Mouse (Mus musculus): ENCODE results near the gene Gm4952. TPM values are rescaled to one million over a fixed set of nuclear protein-coding genes. Genes with fewer than 3 reads are reported as not detected.
"Not testable (repeated sequence)": the region's sequence is repeated elsewhere in the genome, so short reads cannot be mapped to it uniquely, and the experiment has no call there.

Gm4952 gene
- polyA plus RNA-seq, 1 experiment from 2014 or later = not detected

DNA sequence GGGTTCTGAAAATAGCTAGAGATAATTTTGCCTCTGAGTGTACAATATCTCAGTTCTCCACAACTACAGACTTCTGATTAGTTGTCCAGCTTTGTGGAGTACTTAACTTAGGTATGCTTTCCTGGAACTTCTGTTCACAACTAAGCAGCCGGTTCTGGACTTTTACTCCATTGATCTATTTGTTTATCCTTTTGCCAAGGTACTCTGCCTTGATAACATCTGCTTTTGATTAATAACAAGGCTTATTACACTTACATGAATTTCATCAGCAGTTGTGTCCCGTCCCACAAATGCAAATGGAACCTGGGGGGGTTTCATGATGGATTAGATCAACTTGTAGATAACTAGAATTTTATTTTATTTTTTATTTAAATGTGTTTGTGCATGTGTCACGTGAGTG is 37.1 kb downstream of the Gm4952 start:
- Histone ChIP-seq H3K4me2 (replicated peaks) (no peak overlapping the region), H3K27ac (no peak overlapping the region), H3K9ac (no peak overlapping the region), H3K27me3 (ENCODE audit: control insufficient read depth, insufficient read depth, low read length) (no peaks in the 10 kb centered on the region), H3K4me3 (replicated peaks; ENCODE audit: low read length) (no peak overlapping the region), H3K4me1 (replicated peaks; ENCODE audit: control insufficient read depth, insufficient read depth, low read length) (no peaks in the 10 kb centered on the region), H3K36me3 (replicated peaks; ENCODE audit: control insufficient read depth, insufficient read depth) (no peaks in the 10 kb centered on the region), H3K9me3 (ENCODE audit: control insufficient read depth, low read length) (no peaks in the 10 kb centered on the region)
- 74% methylated on average over 3 of the region's 3 CpGs for WGBS
- DNase-seq (ENCODE audit: low spot score) = no peak
- no peak for ATAC-seq (ENCODE audit: low FRiP score)

GRCm38 (mm10) chr19:12638049-12638448 is 38.3 kb downstream of the Gm4952 start:
- no peak overlapping the region for H3K4me3 ChIP-seq (replicated peaks; ENCODE audit: low read length)
- H3K4me2 ChIP-seq (replicated peaks) = no peak overlapping the region
- ATAC-seq (ENCODE audit: low FRiP score) (no peak), DNase-seq (ENCODE audit: low spot score) (no peak)
- no peaks in the 10 kb centered on the region for H3K9me3 ChIP-seq (ENCODE audit: control insufficient read depth, low read length)
- H3K4me1 ChIP-seq (replicated peaks; ENCODE audit: control insufficient read depth, insufficient read depth, low read length) = no peaks in the 10 kb centered on the region
- H3K27ac ChIP-seq = no peak overlapping the region
- 90% methylated on average over 1 of the region's 1 CpGs for WGBS
- no peaks in the 10 kb centered on the region for H3K27me3 ChIP-seq (ENCODE audit: control insufficient read depth, insufficient read depth, low read length)
- no peaks in the 10 kb centered on the region for H3K36me3 ChIP-seq (replicated peaks; ENCODE audit: control insufficient read depth, insufficient read depth)
- H3K9ac ChIP-seq = no peak overlapping the region

GRCm38 (mm10) chr19:12649511-12649910 is 49.7 kb downstream of the Gm4952 start:
- H3K9ac ChIP-seq = no peak overlapping the region

DNA sequence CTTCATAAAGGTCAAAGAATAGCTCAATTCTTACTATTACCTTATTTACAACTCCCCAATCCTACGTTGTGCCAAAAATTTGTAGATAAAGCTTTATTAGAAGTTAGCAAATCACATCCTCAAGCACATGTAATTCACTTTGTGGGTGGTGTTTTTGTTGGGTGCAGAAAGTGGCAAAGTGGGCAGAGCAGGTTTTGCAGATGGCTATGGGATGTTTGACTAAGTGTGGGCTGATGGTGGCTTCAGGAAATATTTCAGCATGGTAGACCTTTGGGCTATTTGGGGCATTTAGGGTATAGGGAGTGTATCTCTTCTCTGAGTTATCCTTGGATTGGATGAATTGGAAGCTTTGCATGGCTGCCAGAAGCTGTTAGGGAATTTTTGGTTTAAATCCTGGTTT is 66.4 kb downstream of the Gm4952 start:
- Histone ChIP-seq H3K36me3 (replicated peaks; ENCODE audit: control insufficient read depth, insufficient read depth) (no peaks in the 10 kb centered on the region), H3K4me2 (replicated peaks) (no peak overlapping the region), H3K27me3 (ENCODE audit: control insufficient read depth, insufficient read depth, low read length) (no peaks in the 10 kb centered on the region), H3K9me3 (ENCODE audit: control insufficient read depth, low read length) (peaks cover 12% of the 10 kb centered on the region; the same call in 1 of the 2 replicates), H3K9ac (no peak overlapping the region), H3K27ac (no peak overlapping the region), H3K4me3 (replicated peaks; ENCODE audit: low read length) (no peak overlapping the region), H3K4me1 (replicated peaks; ENCODE audit: control insufficient read depth, insufficient read depth, low read length) (no peaks in the 10 kb centered on the region)
- WGBS = 84% methylated on average over 1 of the region's 1 CpGs
- ATAC-seq (ENCODE audit: low FRiP score) (no peak), DNase-seq (ENCODE audit: low spot score) (no peak)

More at GRCm38 (mm10) chr19:12649511-12649910, 49.7 kb downstream of the Gm4952 start:
- no peak overlapping the region for H3K4me2 ChIP-seq (replicated peaks)
- no peak overlapping the region for H3K27ac ChIP-seq
- H3K4me3 ChIP-seq (replicated peaks; ENCODE audit: low read length) = no peak overlapping the region
- DNase-seq (ENCODE audit: low spot score) = no peak
- no peaks in the 10 kb centered on the region for H3K36me3 ChIP-seq (replicated peaks; ENCODE audit: control insufficient read depth, insufficient read depth)
- no peaks in the 10 kb centered on the region for H3K27me3 ChIP-seq (ENCODE audit: control insufficient read depth, insufficient read depth, low read length)
- H3K9me3 ChIP-seq (ENCODE audit: control insufficient read depth, low read length) = no peaks in the 10 kb centered on the region
- H3K4me1 ChIP-seq (replicated peaks; ENCODE audit: control insufficient read depth, insufficient read depth, low read length) = no peaks in the 10 kb centered on the region
- ATAC-seq (ENCODE audit: low FRiP score) = no peak

GRCm38 (mm10) chr19:12668601-12669000 is 68.8 kb downstream of the Gm4952 start:
- not testable (repeated sequence) for H3K4me3 ChIP-seq (replicated peaks; ENCODE audit: low read length); H3K9ac ChIP-seq; H3K27ac ChIP-seq; H3K4me1 ChIP-seq (replicated peaks; ENCODE audit: control insufficient read depth, insufficient read depth, low read length); H3K27me3 ChIP-seq (ENCODE audit: control insufficient read depth, insufficient read depth, low read length); H3K4me2 ChIP-seq (replicated peaks); H3K9me3 ChIP-seq (ENCODE audit: control insufficient read depth, low read length); H3K36me3 ChIP-seq (replicated peaks; ENCODE audit: control insufficient read depth, insufficient read depth); ATAC-seq (ENCODE audit: low FRiP score); DNase-seq (ENCODE audit: low spot score)
- 95% methylated on average over 3 of the region's 3 CpGs for WGBS

DNA sequence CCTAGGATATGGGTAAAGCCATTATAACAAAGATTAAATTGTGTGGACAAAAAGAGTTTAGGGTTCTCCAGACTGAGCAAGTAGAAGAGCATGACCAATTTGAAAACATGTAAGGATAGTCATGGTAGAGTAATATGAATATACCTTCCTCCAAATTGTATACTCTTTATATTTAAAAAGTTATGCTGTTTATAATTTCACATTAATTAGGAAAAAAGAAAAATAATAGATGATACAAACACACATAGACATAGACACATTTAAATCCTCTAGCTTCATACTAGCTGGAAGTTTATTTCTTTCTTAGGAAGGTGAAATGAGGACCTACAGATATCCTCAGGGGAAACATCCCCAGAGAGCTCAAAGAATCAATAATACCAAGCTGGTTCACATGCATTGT is 70.4 kb downstream of the Gm4952 start, which contains the start of gene Olfr1442:
Gene Olfr1442 (plus strand): TSS at position 301 of the 400 bp plus-strand sequence.
- H3K4me2 ChIP-seq (replicated peaks) = no peak within 1 kb of the TSS
- no peaks in the 10 kb centered on the region for H3K4me1 ChIP-seq (replicated peaks; ENCODE audit: control insufficient read depth, insufficient read depth, low read length)
- no peaks in the 10 kb centered on the region for H3K36me3 ChIP-seq (replicated peaks; ENCODE audit: control insufficient read depth, insufficient read depth)
- ATAC-seq (ENCODE audit: low FRiP score) = no peak
- H3K9me3 ChIP-seq (ENCODE audit: control insufficient read depth, low read length) = no peaks in the 10 kb centered on the region
- DNase-seq (ENCODE audit: low spot score) = no peak
- no peak within 1 kb of the TSS for H3K27ac ChIP-seq
- H3K4me3 ChIP-seq (replicated peaks; ENCODE audit: low read length) = no peak within 1 kb of the TSS
- H3K9ac ChIP-seq = no peak within 1 kb of the TSS
- H3K27me3 ChIP-seq (ENCODE audit: control insufficient read depth, insufficient read depth, low read length) = no peaks in the 10 kb centered on the region

DNA sequence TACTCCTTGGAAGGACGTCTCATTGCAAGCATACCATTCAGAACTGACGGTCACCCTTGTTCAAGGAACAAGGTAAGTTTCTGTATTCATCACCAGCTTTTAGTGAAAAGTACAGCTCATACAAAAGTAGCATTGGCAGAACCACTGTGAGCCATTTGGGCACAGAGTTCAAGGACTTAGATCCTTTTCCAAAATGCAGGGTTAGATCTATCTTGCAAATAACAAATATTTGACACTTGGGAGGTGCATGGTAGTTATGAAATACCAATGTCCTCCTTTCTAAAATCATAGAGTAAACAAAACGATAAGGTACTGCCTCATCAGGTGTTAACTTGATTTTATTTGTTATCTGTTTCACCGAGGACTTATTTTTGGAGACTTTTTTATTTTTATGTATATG is 71.3 kb downstream of the Gm4952 start:
- Histone ChIP-seq H3K36me3 (replicated peaks; ENCODE audit: control insufficient read depth, insufficient read depth) (no peaks in the 10 kb centered on the region), H3K4me1 (replicated peaks; ENCODE audit: control insufficient read depth, insufficient read depth, low read length) (no peaks in the 10 kb centered on the region), H3K27me3 (ENCODE audit: control insufficient read depth, insufficient read depth, low read length) (no peaks in the 10 kb centered on the region), H3K9ac (no peak overlapping the region), H3K4me2 (replicated peaks) (no peak overlapping the region), H3K27ac (no peak overlapping the region), H3K4me3 (replicated peaks; ENCODE audit: low read length) (no peak overlapping the region), H3K9me3 (ENCODE audit: control insufficient read depth, low read length) (no peaks in the 10 kb centered on the region)
- DNase-seq (ENCODE audit: low spot score) (no peak), ATAC-seq (ENCODE audit: low FRiP score) (no peak)
- WGBS = 84% methylated on average over 4 of the region's 4 CpGs

GRCm38 (mm10) chr19:12677812-12678211 is 78.0 kb downstream of the Gm4952 start, which contains the start of gene Olfr1443:
Gene Olfr1443, plus strand, starts transcription at chr19:12678112.
- H3K4me3 ChIP-seq (replicated peaks; ENCODE audit: low read length) = no peak within 1 kb of the TSS
- H3K27me3 ChIP-seq (ENCODE audit: control insufficient read depth, insufficient read depth, low read length) = no peaks in the 10 kb centered on the region
- H3K4me1 ChIP-seq (replicated peaks; ENCODE audit: control insufficient read depth, insufficient read depth, low read length) = no peaks in the 10 kb centered on the region
- H3K9ac ChIP-seq = no peak within 1 kb of the TSS
- H3K4me2 ChIP-seq (replicated peaks) = no peak within 1 kb of the TSS
- no peaks in the 10 kb centered on the region for H3K9me3 ChIP-seq (ENCODE audit: control insufficient read depth, low read length)
- 72% methylated on average over 3 of the region's 3 CpGs for WGBS
- no peak within 1 kb of the TSS for H3K27ac ChIP-seq
- DNase-seq (ENCODE audit: low spot score) (no peak), ATAC-seq (ENCODE audit: low FRiP score) (no peak)
- H3K36me3 ChIP-seq (replicated peaks; ENCODE audit: control insufficient read depth, insufficient read depth) = no peaks in the 10 kb centered on the region
